Mouse (Mus musculus) NIH3T3 (cell line): ENCODE measurements around the gene Chchd5.

Source experiments
- DNase-seq: peaks from one replicate; pipeline ENCODE4 v3.0.0-alpha.2; 2012; ENCODE audit warnings: low read depth

Gene Chchd5

DNA sequence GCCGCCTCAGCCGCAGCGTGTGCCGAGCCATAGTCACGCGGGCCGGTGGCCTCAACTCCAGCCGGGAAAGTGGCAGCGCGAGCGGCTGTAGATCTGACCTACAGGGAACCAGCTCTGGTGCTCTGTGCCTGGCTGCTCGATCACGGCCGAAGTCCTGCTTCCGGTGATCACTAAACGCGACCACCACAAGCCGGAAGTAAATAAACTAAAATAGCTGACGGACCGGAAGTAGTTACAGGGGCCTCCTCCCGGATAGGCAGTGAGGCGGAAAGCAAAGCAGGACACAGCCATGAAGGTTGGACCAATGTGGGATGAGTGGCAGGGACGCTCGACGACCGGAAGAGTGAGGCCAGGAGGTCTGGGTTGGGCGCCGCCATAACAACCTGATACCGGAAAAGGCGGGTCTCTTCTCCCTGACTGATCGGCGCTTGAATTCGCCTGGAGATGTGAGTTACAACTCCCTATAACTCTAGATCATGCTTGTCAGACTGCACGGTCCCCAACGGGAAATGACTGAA is at the start of gene Chchd5:
Gene Chchd5 (plus strand): TSS at position 289 of the 518 bp plus-strand sequence.
- DNase-seq: peak; percentile 96

DNA sequence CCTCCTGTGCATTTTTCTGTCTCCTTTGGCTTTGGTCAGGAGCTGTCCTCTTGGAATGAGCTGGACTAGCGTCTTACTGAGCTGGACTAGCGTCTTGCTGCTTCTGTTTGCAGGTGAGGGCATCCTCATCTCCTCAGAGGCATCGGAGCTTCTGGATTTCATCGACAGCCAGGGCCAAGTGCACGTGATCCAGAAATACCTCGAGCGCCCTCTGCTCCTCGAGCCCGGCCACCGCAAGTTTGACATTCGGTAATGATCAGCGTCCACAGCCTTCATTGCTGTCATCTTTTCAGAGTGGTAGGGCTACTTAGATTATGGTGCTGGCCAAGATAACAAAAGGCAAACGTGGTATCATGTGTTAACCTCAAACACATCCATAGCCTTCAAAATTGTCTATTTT is 48.4 kb upstream of the Chchd5 start:
- no peak for DNase-seq

GRCm38 (mm10) chr2:129083514-129083913 is 46.0 kb upstream of the Chchd5 start:
- DNase-seq: no peak

- peak; percentile 70 for DNase-seq
Observed at GRCm38 (mm10) chr2:129084959-129085358, 44.5 kb upstream of the Chchd5 start.

DNA sequence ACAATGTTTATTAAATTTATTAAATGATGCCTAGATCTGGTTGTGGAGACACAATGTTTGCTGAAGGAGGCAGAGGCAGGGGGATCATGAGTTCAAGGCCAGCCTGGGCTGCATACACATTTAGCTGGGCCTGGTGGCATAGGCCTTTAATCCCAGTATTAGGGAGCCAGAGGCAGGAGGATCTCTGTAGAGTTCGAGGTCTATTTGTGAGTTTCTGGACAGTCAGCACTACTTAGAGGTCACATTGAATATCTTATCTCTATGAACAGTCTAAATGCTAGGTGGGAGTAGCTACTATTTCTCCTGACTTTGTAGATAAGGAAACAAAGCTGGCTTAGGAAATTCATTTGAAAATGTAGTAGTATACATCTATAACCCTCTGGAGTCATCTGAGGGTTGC is 42.0 kb upstream of the Chchd5 start:
- no peak for DNase-seq

DNA sequence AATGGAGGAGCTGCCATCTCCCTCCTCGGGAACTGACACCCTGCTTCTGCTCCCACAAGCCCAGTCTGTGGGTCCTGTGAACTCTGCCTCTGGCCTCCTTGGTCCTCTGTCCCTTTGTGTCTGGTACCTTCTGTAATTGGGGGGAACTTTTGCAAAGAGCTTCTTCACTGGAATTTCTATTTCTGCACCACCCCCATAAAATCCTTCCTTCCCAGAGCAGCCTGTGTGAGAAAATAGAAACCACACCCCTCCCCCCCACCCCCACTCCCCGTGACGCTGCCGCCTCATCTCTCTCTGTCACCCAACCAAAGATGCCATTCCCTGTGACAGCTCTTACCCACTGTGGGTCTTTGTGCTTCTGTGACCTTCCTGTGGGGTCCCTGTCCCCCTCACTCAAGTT is 39.1 kb upstream of the Chchd5 start:
- DNase-seq: no peak

GRCm38 (mm10) chr2:129092810-129093209 is 36.7 kb upstream of the Chchd5 start:
- no peak for DNase-seq

- DNase-seq: no peak
Observed at GRCm38 (mm10) chr2:129093926-129094724, 35.4 kb upstream of the Chchd5 start.

- DNase-seq: peak; percentile 96
Observed at GRCm38 (mm10) chr2:129100784-129101310, 28.7 kb upstream of the Chchd5 start, which contains the start of gene Polr1b. TSS of gene Polr1b (plus strand) at chr2:129100995.

DNA sequence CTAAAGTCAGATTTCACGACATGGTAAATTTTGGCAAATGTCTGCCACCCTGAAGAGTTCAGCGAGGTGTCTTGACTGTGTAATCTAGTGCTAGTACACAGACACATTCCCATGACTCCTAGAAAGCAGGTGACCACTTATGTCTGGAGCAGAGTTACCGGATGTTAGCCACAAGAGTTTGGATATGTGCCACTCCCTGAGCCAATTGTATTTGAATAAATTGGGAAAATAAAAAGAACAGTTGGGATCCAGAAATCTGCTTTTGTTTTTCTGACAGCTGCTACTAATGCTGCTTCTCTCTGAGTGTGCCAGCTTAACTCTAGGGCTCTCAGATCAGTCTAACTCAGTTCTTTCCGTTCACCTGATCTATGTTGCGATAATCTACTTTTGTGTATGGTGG is 16.6 kb upstream of the Chchd5 start:
- DNase-seq: no peak

DNA sequence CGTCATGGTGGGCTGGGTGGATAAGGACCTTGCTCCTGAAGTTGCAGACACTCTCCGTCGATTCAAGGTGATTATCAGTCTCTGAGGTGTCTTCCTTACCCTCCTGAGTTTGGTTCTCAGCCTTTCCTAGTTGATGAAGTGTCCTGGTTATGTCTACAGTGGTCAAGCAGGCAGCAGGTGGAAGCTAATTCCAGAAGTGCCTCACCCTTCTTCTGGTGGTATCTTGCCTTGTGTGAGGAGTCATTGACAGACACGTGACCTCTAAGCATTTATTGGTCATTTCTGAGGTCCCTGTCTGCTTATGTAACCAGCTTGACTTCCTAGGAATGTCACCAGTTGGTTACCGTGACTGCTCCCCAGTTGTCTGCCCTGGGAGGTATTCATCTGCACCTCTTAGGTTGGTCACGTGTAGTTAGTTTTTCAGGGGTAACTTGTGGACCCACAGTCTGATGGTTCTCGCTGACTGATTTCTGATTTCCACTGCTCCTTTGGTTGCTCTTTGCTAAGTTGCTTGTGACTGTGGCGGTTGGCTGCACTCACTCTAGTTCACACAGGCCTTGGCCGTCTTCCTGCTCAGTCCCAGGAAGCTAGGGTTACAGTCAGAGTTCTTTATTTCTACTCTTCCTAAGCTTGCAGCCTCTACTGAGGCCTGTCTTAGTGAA is 13.7 kb upstream of the Chchd5 start:
- DNase-seq: no peak

GRCm38 (mm10) chr2:129116368-129116739 is 13.1 kb upstream of the Chchd5 start:
- no peak for DNase-seq

DNA sequence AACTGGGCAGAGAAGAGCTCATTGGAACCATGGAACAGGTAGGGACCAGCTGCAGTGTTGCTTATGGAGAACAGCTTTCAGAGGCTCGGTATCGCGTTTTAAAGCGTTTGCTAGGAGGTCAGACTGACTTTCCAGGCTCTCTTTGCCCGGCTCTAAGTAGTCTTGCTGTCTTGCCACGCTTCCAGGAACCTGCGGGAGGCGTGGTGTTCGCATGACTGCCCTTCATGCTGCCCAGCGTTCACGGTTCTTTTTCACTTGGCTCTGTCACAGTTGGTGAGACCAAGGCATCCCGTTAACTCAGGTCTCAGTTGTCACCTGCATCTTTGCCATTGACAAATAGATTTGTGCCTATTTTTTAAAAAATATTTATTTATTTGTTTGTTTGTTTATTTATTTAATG is 11.4 kb upstream of the Chchd5 start:
- DNase-seq: no peak

DNA sequence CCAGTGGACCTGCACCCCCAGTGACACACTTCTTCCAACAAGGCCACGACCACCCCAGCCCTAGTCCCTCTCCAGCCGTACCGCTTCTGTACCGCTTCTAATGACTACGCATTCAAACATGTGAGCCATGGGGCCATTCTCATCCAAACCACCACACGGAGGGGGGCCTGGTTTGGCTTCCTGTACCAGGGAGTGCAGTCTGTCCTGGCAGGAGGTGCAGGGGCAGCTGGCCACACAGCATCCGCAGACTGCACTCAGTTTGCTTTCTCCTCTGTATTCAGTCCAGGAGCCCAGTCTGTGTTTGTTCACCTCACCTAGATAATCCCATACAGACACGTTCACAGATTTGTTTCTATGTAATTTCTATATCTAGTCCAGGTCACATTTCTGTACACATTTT is 7.5 kb upstream of the Chchd5 start:
- DNase-seq: no peak

DNA sequence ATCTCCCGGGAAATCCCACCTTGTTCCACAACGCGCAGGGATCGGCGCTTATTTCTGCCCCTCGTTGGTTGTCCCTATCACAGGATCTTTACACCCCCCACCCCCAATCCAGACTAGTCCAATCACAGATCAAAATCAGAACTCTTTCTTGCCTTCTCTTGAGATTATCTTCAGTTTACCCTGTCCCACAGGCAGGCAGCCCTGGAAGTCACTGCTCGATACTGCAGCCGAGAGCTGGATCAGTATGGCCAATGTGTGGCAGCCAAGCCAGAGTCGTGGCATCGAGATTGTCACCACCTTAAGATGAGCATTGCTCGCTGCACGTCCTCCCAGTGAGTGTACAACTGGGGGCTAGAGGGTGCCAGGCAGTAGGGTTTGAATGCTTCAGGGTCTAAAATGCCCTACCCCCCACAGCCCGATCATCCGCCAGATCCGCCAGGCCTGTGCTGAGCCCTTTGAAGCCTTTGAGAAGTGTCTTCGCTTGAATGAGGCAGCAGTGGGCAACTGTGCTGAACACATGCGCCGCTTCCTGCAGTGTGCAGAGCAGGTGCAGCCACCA is 566 bp downstream of the Chchd5 start:
- DNase-seq: peak; percentile 37

GRCm38 (mm10) chr2:129130776-129131175 is 1.3 kb downstream of the Chchd5 start:
- no peak for DNase-seq

DNA sequence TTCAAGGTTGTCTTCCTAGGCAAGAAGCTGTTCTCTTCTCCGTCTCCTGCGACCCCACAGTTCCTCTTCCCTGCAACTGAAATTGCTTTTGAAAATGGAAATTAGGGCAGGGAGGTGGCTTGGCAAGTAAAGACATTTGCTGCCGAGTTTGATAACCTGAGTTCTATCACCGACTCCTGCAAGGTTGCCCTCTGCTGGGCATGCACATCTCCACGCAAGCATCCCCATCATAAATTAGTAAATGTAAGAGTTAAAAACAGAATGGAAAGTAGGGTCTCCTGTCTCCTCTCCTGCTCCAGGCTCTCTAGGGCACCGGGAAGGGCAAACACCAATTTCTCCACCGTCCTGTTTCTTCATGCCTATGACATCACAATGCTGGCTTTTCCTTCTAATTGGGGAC is 2.7 kb downstream of the Chchd5 start:
- DNase-seq: peak; percentile 22

- DNase-seq: peak; percentile 87
Observed at GRCm38 (mm10) chr2:129133006-129133805, 3.7 kb downstream of the Chchd5 start.

DNA sequence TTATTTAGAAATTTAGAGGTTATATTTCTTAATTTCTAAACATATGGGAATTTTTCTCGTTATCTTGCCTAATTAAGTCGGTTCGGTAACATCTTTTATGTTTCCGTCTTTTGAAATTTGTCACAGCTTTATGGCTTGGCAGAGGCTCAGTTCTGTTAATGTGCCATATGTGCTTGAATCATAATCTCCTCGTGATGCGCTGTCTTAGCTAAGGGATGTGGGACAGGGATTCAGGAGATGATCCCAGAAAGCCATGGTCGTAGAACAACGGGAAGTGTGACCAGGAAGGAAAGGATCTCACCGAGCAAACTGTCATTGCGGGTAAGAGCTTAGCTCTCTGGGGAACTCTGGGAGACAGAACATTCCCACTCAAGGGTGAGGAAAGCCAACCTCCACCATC is 10.4 kb downstream of the Chchd5 start:
- no peak for DNase-seq

- DNase-seq: no peak
Observed at GRCm38 (mm10) chr2:129148836-129149235, 19.3 kb downstream of the Chchd5 start.

DNA sequence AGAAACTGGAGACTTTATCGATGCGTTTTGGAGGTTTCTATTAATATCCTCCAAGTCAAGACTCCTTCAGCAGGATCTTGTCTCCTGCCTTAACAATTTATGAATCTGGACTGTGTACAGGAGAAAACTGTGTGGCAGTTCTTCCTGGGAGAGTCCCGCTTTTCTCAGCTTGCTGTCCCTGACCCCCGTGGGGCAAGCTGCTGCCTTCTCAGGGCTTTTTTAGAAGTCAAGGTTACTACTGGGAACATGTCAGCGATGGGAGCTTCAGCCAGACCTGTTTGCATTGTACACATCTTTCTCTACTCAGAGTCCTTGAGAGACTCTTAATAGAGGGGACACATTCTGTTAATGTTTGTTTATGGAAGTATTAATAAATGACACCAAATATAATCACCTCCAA is 20.9 kb downstream of the Chchd5 start:
- no peak for DNase-seq

DNA sequence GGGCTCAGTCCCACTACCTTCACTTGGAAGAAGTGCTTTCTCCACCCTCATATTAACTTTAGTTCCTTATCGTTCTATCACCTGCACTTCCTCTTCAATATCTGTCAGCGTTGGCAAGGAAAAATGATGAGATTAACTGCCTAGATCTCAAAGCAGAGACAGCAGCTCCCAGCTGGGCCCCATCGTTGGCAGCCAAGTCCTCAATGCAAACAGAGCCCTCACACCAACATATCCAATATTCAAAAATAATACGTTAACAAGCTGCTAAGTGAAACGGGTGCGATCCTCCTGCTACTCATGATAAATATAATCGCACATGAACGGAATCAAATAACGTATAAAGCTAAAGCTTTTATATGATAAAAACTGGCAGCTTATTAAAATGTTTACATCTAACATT is 21.6 kb downstream of the Chchd5 start:
- DNase-seq: no peak
